Mouse (Mus musculus) CD4-positive, CD25-positive, alpha-beta regulatory T cell, adult 4 months (primary cell): ENCODE data around the gene Nlgn2. TPM values are rescaled to one million over a fixed set of nuclear protein-coding genes. Genes with fewer than 3 reads are reported as not detected.

ENCODE experiments used
- ATAC-seq: one replicate; pipeline ENCODE4 v1.8.0; 2017
- polyA plus RNA-seq, 2 experiments: library from polyadenylated mRNA; unstranded; fragments of 100-300 nt; shearing (Covaris generic); gene quantifications; one replicate each; pipeline ENCODE4 v1.2.1; 2017

Gene Nlgn2
- polyA plus RNA-seq, 2 experiments from 2014 or later, result 1.1 to 1.2 TPM

- ATAC-seq, result no peak
Observed at GRCm38 (mm10) chr11:69793429-69793828, 44.2 kb downstream of the Nlgn2 start.

DNA sequence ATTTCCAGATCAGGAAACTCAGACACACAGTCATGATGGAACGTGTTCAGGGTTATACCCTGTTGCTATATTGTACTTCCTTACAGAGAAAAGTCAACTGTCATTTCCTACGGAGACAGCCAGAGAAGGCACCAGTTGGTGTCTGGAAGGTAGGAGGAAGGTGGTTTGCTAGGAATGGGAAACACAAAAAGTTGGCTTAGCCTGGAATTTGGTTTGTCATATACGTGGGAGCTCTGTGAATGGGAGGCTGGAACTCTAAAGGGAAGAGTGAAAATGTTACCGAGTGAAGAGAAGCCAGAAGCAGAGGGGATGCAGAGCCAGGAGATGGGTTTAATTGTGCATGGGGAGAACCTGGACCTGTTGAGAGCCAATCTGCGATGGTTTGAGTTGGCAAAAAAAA is 46.2 kb downstream of the Nlgn2 start:
- no peak for ATAC-seq

DNA sequence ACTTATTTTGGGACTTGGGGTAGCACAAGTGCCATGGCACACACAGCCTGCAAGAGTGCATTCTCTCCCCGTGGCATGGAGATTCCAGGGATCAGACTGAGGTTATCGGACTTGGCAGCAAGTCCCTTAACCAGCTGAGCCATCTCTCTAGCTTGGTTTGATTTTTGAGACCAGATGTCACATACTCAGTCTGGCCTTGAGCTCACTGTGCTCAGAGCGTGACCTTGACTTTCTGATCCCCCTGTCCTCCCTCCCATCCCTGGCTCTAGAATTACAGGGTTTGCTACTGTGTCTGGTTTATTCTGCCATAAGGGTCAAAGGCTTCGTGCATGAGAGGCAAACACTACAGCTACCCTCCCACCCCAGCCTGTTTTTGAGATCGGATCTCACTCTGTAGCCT is 48.2 kb downstream of the Nlgn2 start:
- no peak for ATAC-seq

- no peak for ATAC-seq
Observed at GRCm38 (mm10) chr11:69787306-69787705, 50.3 kb downstream of the Nlgn2 start.

DNA sequence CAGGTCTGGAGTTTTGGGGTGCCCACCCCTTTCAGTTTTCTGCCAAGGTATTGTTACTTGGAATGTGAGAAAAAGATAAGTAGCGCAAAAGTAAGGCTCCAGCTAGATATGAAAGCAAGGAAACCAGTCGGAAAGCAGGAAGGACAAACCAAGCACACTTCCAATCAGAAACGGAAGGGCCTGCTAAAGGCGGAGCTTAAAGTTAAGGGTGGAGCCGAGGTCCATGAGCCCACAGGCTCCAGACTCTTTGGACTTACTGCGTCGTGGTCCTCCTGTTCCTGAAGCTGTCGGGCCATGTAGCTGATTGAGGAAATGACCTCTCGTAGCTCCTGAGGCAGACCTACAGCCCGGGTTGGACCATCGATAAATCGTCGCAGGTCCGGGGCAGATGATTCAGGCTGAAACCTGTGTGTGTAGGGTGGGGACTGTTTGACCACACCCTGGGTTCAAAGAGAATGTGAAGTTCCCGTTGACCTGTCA is 52.8 kb downstream of the Nlgn2 start:
- no peak for ATAC-seq

DNA sequence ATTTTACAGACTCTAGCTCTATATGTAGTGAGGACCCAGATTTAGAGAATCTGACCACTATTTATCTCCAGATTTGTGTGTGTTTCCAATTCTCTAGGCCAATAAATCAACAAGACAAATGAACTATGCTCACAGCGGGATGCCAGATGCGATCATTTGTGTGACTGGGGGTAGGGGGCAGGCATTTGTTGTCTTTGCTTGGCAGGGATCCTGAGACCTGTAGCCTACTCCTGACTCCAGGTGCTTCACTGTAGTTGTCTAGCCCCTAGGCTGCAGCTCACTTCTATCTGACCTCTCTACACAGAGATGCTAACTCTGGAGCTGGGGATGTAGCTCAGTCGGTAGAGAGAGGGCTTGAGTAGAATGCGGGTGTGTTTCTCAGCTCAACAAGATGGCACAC is 55.8 kb downstream of the Nlgn2 start:
- ATAC-seq, result no peak

- no peak for ATAC-seq
Observed at GRCm38 (mm10) chr11:69778985-69779384, 58.6 kb downstream of the Nlgn2 start.

- ATAC-seq, result no peak
Observed at GRCm38 (mm10) chr11:69778258-69778982, 59.2 kb downstream of the Nlgn2 start.

DNA sequence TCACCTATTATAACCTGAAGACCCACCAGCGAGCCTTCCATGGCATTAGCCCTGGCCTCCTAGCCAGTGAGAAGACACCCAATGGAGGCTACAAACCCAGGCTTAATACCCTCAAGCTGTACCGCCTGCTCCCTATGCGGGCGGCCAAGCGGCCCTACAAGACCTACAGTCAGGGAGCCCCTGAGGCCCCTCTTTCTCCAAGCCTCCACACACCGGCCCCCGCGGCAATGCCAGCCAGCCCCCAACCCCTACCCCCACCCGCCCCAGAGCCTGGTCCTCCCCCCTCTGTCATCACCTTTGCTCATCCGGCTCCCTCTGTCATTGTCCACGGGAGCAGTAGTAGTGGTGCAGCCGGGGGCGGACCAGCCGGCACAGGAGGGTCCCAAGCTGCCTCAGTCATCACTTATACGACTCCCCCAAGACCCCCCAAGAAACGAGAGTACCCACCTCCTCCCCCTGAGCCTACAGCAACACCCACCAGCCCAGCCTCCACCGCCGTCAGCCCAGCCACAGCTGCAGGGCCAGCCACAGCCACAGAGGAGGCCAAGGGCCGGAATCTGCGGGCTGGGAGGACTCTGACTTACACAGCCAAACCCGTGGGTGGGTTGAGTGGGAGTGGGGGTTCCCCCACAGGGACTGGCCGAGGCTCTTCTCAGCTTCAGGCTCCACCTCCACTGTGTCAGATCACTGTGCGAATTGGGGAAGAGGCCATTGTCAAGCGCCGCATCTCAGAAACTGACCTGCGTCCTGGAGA is 59.9 kb downstream of the Nlgn2 start:
- no peak for ATAC-seq

GRCm38 (mm10) chr11:69776488-69776887 is 61.1 kb downstream of the Nlgn2 start:
- no peak for ATAC-seq

- no peak for ATAC-seq
Observed at GRCm38 (mm10) chr11:69775716-69776115, 61.9 kb downstream of the Nlgn2 start.

GRCm38 (mm10) chr11:69774961-69775360 is 62.6 kb downstream of the Nlgn2 start:
- ATAC-seq, result no peak

Other genes starting within 250 kb of the Nlgn2 start
- not detected for gene Atp1b2, start 231.8 kb downstream of the Nlgn2 start, polyA plus RNA-seq
- not detected for gene Shbg, start 219.9 kb downstream of the Nlgn2 start, polyA plus RNA-seq
- gene Sat2, start 215.8 kb downstream of the Nlgn2 start, polyA plus RNA-seq, result not detected
- 10 to 100 TPM; 11.0 to 11.2 TPM for gene Fxr2, start 204.8 kb downstream of the Nlgn2 start, polyA plus RNA-seq
- gene Sox15, start 182.5 kb downstream of the Nlgn2 start, polyA plus RNA-seq, result under 1 TPM in 1 of 2 experiments, not detected in 1; 0.81 TPM
- 10 to 100 TPM; 34.8 to 85.1 TPM for gene Mpdu1, start 175.1 kb downstream of the Nlgn2 start, polyA plus RNA-seq
- gene Cd68, start 171.6 kb downstream of the Nlgn2 start, polyA plus RNA-seq, result 1 to 10 TPM; 3.0 to 5.8 TPM
- 100 to 1,000 TPM; 166 to 236 TPM for gene Eif4a1, start 165.4 kb downstream of the Nlgn2 start, polyA plus RNA-seq
- gene Senp3, start 155.7 kb downstream of the Nlgn2 start, polyA plus RNA-seq, result 10 to 100 TPM; 31.6 to 47.4 TPM
- not detected for gene Tnfsf13, start 152.0 kb downstream of the Nlgn2 start, polyA plus RNA-seq
- gene Tnfsf12, start 141.9 kb downstream of the Nlgn2 start, polyA plus RNA-seq, result under 1 TPM in 1 of 2 experiments, not detected in 1; 0.23 TPM
- not detected for gene Tnfsfm13, start 141.7 kb downstream of the Nlgn2 start, polyA plus RNA-seq
- 10 to 100 TPM; 25.6 to 36.0 TPM for gene Polr2a, start 79.1 kb downstream of the Nlgn2 start, polyA plus RNA-seq
- gene Slc35g3, start 75.8 kb downstream of the Nlgn2 start, polyA plus RNA-seq, result not detected
- 10 to 100 TPM; 11.2 to 11.8 TPM for gene Zbtb4, start 71.9 kb downstream of the Nlgn2 start, polyA plus RNA-seq
- 1 to 10 TPM; 2.9 to 4.5 TPM for gene Chrnb1, start 41.8 kb downstream of the Nlgn2 start, polyA plus RNA-seq
- not detected for gene Fgf11, start 35.9 kb downstream of the Nlgn2 start, polyA plus RNA-seq
- not detected for gene Tmem102, start 32.2 kb downstream of the Nlgn2 start, polyA plus RNA-seq
- gene Gm39566, start 22.5 kb downstream of the Nlgn2 start, polyA plus RNA-seq, result not detected
- gene Spem2, start 19.3 kb downstream of the Nlgn2 start, polyA plus RNA-seq, result not detected
- gene Spem1, start 15.6 kb downstream of the Nlgn2 start, polyA plus RNA-seq, result under 1 TPM in 1 of 2 experiments, not detected in 1; 0.42 TPM
- gene Tmem256, start 730 bp upstream of the Nlgn2 start, polyA plus RNA-seq, result 100 to 1,000 TPM in 1 of 2 experiments, 10 to 100 TPM in 1; 93.2 to 114 TPM
- 10 to 100 TPM; 22.4 to 33.5 TPM for gene Plscr3, start 8.6 kb upstream of the Nlgn2 start, polyA plus RNA-seq
- not detected for gene Tnk1, start 20.9 kb upstream of the Nlgn2 start, polyA plus RNA-seq
- not detected for gene Tmem95, start 40.2 kb upstream of the Nlgn2 start, polyA plus RNA-seq
- gene Kctd11, start 43.6 kb upstream of the Nlgn2 start, polyA plus RNA-seq, result 1 to 10 TPM in 1 of 2 experiments, not detected in 1; 1.1 TPM
- gene Acap1, start 57.8 kb upstream of the Nlgn2 start, polyA plus RNA-seq, result 100 to 1,000 TPM; 256 to 383 TPM
- gene 2810408A11Rik, start 63.2 kb upstream of the Nlgn2 start, polyA plus RNA-seq, result 1 to 10 TPM; 1.6 to 2.0 TPM
- 1 to 10 TPM; 8.3 to 9.1 TPM for gene Neurl4, start 63.3 kb upstream of the Nlgn2 start, polyA plus RNA-seq
- gene Gps2, start 76.1 kb upstream of the Nlgn2 start, polyA plus RNA-seq, result 100 to 1,000 TPM; 120 to 134 TPM
- 1,000 to 10,000 TPM; 1,067 to 1,377 TPM for gene Eif5a, start 84.2 kb upstream of the Nlgn2 start, polyA plus RNA-seq
- gene Ybx2, start 98.0 kb upstream of the Nlgn2 start, polyA plus RNA-seq, result not detected
- gene Slc2a4, start 110.4 kb upstream of the Nlgn2 start, polyA plus RNA-seq, result not detected
- gene Cldn7, start 127.0 kb upstream of the Nlgn2 start, polyA plus RNA-seq, result not detected
- gene Ctdnep1, start 143.4 kb upstream of the Nlgn2 start, polyA plus RNA-seq, result 10 to 100 TPM; 21.1 to 25.4 TPM
- gene Elp5, start 144.7 kb upstream of the Nlgn2 start, polyA plus RNA-seq, result 10 to 100 TPM; 69.7 to 79.3 TPM
- gene Gabarap, start 153.4 kb upstream of the Nlgn2 start, polyA plus RNA-seq, result 100 to 1,000 TPM; 282 to 355 TPM
- 10 to 100 TPM; 41.3 to 43.5 TPM for gene Phf23, start 158.0 kb upstream of the Nlgn2 start, polyA plus RNA-seq
- 1 to 10 TPM; 4.0 to 4.6 TPM for gene Dvl2, start 162.8 kb upstream of the Nlgn2 start, polyA plus RNA-seq
- gene Acadvl, start 177.6 kb upstream of the Nlgn2 start, polyA plus RNA-seq, result 100 to 1,000 TPM; 124 to 181 TPM
- gene Dlg4, start 179.2 kb upstream of the Nlgn2 start, polyA plus RNA-seq, result 10 to 100 TPM in 1 of 2 experiments, 1 to 10 TPM in 1; 9.4 to 17.1 TPM
- gene Asgr1, start 216.3 kb upstream of the Nlgn2 start, polyA plus RNA-seq, result not detected